In the genomic region with DNA sequence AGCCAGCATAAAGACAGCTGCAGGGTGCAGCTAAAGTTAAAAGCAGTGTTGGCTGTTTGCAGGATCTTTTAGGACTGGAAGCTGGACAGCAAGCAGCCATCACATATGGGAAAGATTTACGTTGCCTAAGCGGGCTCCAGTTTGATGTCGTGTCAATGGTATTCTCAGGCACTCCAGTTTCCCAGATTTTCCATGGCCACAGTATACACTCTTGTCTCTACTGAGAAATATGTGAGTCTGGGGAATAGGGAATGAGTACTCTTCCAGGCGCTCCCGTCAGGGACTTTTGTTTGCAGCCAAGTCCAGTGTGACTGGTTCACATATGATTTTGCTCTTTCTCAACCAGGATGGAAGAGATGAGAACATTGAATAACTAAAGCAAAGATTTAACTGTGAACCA, we compare ENCODE assay signal across 13 mouse cellular contexts.
DNase-seq lines count a peak whose midpoint lies in the region; ATAC-seq and TF ChIP-seq lines count a peak whose summit lies in the region.
"Had no signal": no experiment of that assay in that cellular context is flagged by ENCODE, and none has a peak within 500 bp of the region (broad histone marks: within the 10 kb centered on the region; RNA-seq: fewer than 3 reads in every experiment).

No protein-coding gene starts in this region.

- no peaks in the 10 kb centered on the region for H3K27me3 ChIP-seq in heart, embryonic 16.5 days (ENCODE audit: control insufficient read depth, insufficient read depth, low read length)
- H3K27me3 ChIP-seq in heart, embryonic 12.5 days (replicated peaks), result no peaks in the 10 kb centered on the region
- H3K27me3 ChIP-seq in lung, embryonic 16.5 days (ENCODE audit: control insufficient read depth, insufficient read depth, low read depth, low read length), result no peaks in the 10 kb centered on the region
- no peaks in the 10 kb centered on the region for H3K27me3 ChIP-seq in stomach, embryonic 16.5 days (ENCODE audit: control insufficient read depth, insufficient read depth, low read length)
- H3K27me3 ChIP-seq in forebrain, embryonic 10.5 days (ENCODE audit: poor library complexity, severe bottlenecking), result no peaks in the 10 kb centered on the region
- H3K27me3 ChIP-seq: Patski had no signal

- no peak for DNase-seq in lung, adult 2 months
- peak; percentile 35 for DNase-seq in gastrocnemius, adult 2 months
- DNase-seq in ovary, postnatal 10 days (ENCODE audit: low spot score), result no peak
- DNase-seq in forebrain, embryonic 10.5 days (ENCODE audit: extremely low spot score, low spot score), result no peak
- DNase-seq: adrenal gland, adult 2 months; left cerebral cortex, postnatal 4 days had no signal

- no peak overlapping the region for H3K4me2 ChIP-seq in heart, embryonic 16.5 days (ENCODE audit: low read depth, low read length)
- H3K4me2 ChIP-seq in heart, embryonic 12.5 days, result no peak overlapping the region
- H3K4me2 ChIP-seq in lung, embryonic 16.5 days (ENCODE audit: low read depth, low read length), result peak overlapping the region; percentile 4; the same call in 1 of the 2 replicates
- H3K4me2 ChIP-seq in stomach, embryonic 16.5 days (ENCODE audit: low read depth, low read length), result 0 out of 2 replicates have a peak overlapping the region, but pooled peaks have one; percentile 3

- 0 out of 2 replicates have a peak overlapping the region, but pooled peaks have one; percentile 13 for H3K27ac ChIP-seq in heart, embryonic 16.5 days (ENCODE audit: low read length)
- H3K27ac ChIP-seq in heart, embryonic 12.5 days (ENCODE audit: poor library complexity, severe bottlenecking), result no peak overlapping the region
- peak overlapping the region; percentile 83 for H3K27ac ChIP-seq in lung, embryonic 16.5 days (ENCODE audit: low read length)
- H3K27ac ChIP-seq in gastrocnemius, adult 2 months, result peak overlapping the region; percentile 32
- H3K27ac ChIP-seq in stomach, embryonic 16.5 days (ENCODE audit: low read length), result peak overlapping the region; percentile 86
- H3K27ac ChIP-seq in forebrain, embryonic 10.5 days, result no peak overlapping the region
- H3K27ac ChIP-seq: hindbrain, embryonic 10.5 days; layer of hippocampus, adult 2 months had no signal

- WGBS in heart, embryonic 16.5 days, result 64% methylated on average over 5 of the region's 5 CpGs
- WGBS in heart, embryonic 12.5 days, result 79% methylated on average over 5 of the region's 5 CpGs
- WGBS in lung, embryonic 16.5 days, result 44% methylated on average over 5 of the region's 5 CpGs
- WGBS in lung, adult 2 months, result 68% methylated on average over 5 of the region's 5 CpGs
- 46% methylated on average over 5 of the region's 5 CpGs for WGBS in stomach, embryonic 16.5 days
- WGBS in forebrain, embryonic 10.5 days, result 89% methylated on average over 5 of the region's 5 CpGs

- intact Hi-C loops in gastrocnemius, adult 2 months (cut with DNase I), result no loop called here

- H3K9me3 ChIP-seq in heart, embryonic 16.5 days (replicated peaks; ENCODE audit: control insufficient read depth, low read length), result no peaks in the 10 kb centered on the region
- H3K9me3 ChIP-seq in heart, embryonic 12.5 days (replicated peaks), result no peaks in the 10 kb centered on the region
- no peaks in the 10 kb centered on the region for H3K9me3 ChIP-seq in lung, embryonic 16.5 days (ENCODE audit: control insufficient read depth, low read length)
- H3K9me3 ChIP-seq in stomach, embryonic 16.5 days (replicated peaks; ENCODE audit: control insufficient read depth, low read length), result no peaks in the 10 kb centered on the region
- no peaks in the 10 kb centered on the region for H3K9me3 ChIP-seq in forebrain, embryonic 10.5 days
- H3K9me3 ChIP-seq: hindbrain, embryonic 10.5 days had no signal

- no peak for ATAC-seq in heart, embryonic 16.5 days (replicated peaks; ENCODE audit: extremely low read depth, insufficient read depth, low FRiP score)
- ATAC-seq in heart, embryonic 12.5 days (ENCODE audit: insufficient number of reproducible peaks, low FRiP score), result no peak
- ATAC-seq in lung, embryonic 16.5 days (ENCODE audit: low read depth), result peak; percentile 93
- ATAC-seq in stomach, embryonic 16.5 days (ENCODE audit: insufficient read depth, low FRiP score), result peak; percentile 72; the same call in 1 of the 2 replicates
- ATAC-seq: Patski had no signal

- H3K36me3 ChIP-seq in heart, embryonic 16.5 days (ENCODE audit: control insufficient read depth, insufficient read depth), result no peaks in the 10 kb centered on the region
- H3K36me3 ChIP-seq in heart, embryonic 12.5 days, result no peaks in the 10 kb centered on the region
- no peaks in the 10 kb centered on the region for H3K36me3 ChIP-seq in lung, embryonic 16.5 days (ENCODE audit: control insufficient read depth, insufficient read depth, low read length)
- no peaks in the 10 kb centered on the region for H3K36me3 ChIP-seq in stomach, embryonic 16.5 days (ENCODE audit: control insufficient read depth, insufficient read depth, low read length)
- H3K36me3 ChIP-seq in forebrain, embryonic 10.5 days (replicated peaks), result no peaks in the 10 kb centered on the region
- H3K36me3 ChIP-seq: hindbrain, embryonic 10.5 days had no signal

- no peak overlapping the region for H3K9ac ChIP-seq in heart, embryonic 16.5 days (ENCODE audit: low read length)
- H3K9ac ChIP-seq in heart, embryonic 12.5 days, result no peak overlapping the region
- H3K9ac ChIP-seq in lung, embryonic 16.5 days (ENCODE audit: low read length), result no peak overlapping the region
- H3K9ac ChIP-seq in stomach, embryonic 16.5 days (ENCODE audit: low read length), result no peak overlapping the region

- H3K4me1 ChIP-seq in heart, embryonic 16.5 days (ENCODE audit: control insufficient read depth, insufficient read depth, low read length), result no peaks in the 10 kb centered on the region
- H3K4me1 ChIP-seq in heart, embryonic 12.5 days (replicated peaks), result no peaks in the 10 kb centered on the region
- H3K4me1 ChIP-seq in lung, embryonic 16.5 days (replicated peaks; ENCODE audit: control insufficient read depth, insufficient read depth, low read length), result peaks cover 9% of the 10 kb centered on the region
- no peaks in the 10 kb centered on the region for H3K4me1 ChIP-seq in lung, adult 2 months (ENCODE audit: control insufficient read depth, insufficient read depth, low read length)
- H3K4me1 ChIP-seq in stomach, embryonic 16.5 days (ENCODE audit: control insufficient read depth, insufficient read depth, low read length), result 0 out of 2 replicates have a peak, but pooled peaks cover 5% of the 10 kb centered on the region
- no peaks in the 10 kb centered on the region for H3K4me1 ChIP-seq in forebrain, embryonic 10.5 days
- H3K4me1 ChIP-seq: hindbrain, embryonic 10.5 days had no signal

- no peak overlapping the region for H3K4me3 ChIP-seq in heart, embryonic 16.5 days (ENCODE audit: low read length)
- no peak overlapping the region for H3K4me3 ChIP-seq in heart, embryonic 12.5 days
- no peak overlapping the region for H3K4me3 ChIP-seq in lung, embryonic 16.5 days (ENCODE audit: low read length)
- no peak overlapping the region for H3K4me3 ChIP-seq in lung, adult 2 months (replicated peaks; ENCODE audit: extremely low read depth, low read depth, low read length)
- H3K4me3 ChIP-seq in gastrocnemius, adult 2 months, result peak overlapping the region; percentile 43
- no peak overlapping the region for H3K4me3 ChIP-seq in stomach, embryonic 16.5 days (replicated peaks; ENCODE audit: low read length)
- H3K4me3 ChIP-seq in forebrain, embryonic 10.5 days, result no peak overlapping the region
- H3K4me3 ChIP-seq: hindbrain, embryonic 10.5 days; layer of hippocampus, adult 2 months had no signal

- TF ChIP-seq CTCF in lung, adult 2 months (IDR thresholded peaks at IDR 0.05; ENCODE audit: insufficient read depth, low read length), result no peak
- TF ChIP-seq CTCF in gastrocnemius, adult 2 months (IDR thresholded peaks at IDR 0.05), result no peak

- no peak for TF ChIP-seq POLR2A in lung, adult 2 months (IDR thresholded peaks at IDR 0.05; ENCODE audit: borderline replicate concordance, extremely low read depth, low read depth, low read length)

Comparison
In these comparisons a context has a peak if more than half of its experiments do, and no peak if none do; other contexts are left out.
1. H3K27ac ChIP-seq: peak in heart, embryonic 16.5 days (single experiment), lung, embryonic 16.5 days (single experiment), gastrocnemius, adult 2 months (single experiment) and stomach, embryonic 16.5 days (single experiment); none in heart, embryonic 12.5 days (single experiment) and forebrain, embryonic 10.5 days (single experiment).
2. ATAC-seq: peak in lung, embryonic 16.5 days (single experiment) and stomach, embryonic 16.5 days (single experiment); none in heart, embryonic 16.5 days (single experiment) and heart, embryonic 12.5 days (single experiment).
3. H3K4me2 ChIP-seq: peak in lung, embryonic 16.5 days (single experiment) and stomach, embryonic 16.5 days (single experiment); none in heart, embryonic 16.5 days (single experiment) and heart, embryonic 12.5 days (single experiment).